12 mouse cellular contexts compared by ENCODE assay signal in the genomic region with DNA sequence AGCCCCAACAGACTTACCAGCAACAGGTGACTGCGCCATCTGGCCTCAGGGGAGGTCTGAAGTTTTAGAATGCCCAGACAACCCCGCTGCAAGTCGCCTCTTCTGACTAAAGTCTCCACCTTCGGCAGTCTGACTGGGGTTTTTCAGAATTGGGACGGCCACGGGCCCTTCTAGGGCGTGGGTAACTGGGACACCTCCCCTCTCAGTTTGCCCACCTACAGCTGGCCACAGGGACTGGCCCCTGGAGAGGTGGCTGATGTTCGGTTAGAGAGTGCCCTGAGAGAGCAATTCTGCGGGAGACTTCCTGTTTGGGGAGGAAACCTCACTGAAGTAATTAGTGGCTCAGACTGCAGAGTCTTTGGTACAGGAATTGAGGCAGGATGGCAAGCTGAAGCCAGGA. TPM values are rescaled to one million over a fixed set of nuclear protein-coding genes. Genes with fewer than 3 reads are reported as not detected.
DNase-seq lines count a peak whose midpoint lies in the region; ATAC-seq and TF ChIP-seq lines count a peak whose summit lies in the region.
"Had no signal": no experiment of that assay in that cellular context is flagged by ENCODE, and none has a peak within 500 bp of the region (broad histone marks: within the 10 kb centered on the region; RNA-seq: fewer than 3 reads in every experiment).

No protein-coding gene starts in this region.

- H3K27me3 ChIP-seq in midbrain, embryonic 11.5 days (ENCODE audit: control insufficient read depth, insufficient read depth, low read length): no peaks in the 10 kb centered on the region; the same call in 1 of the 2 replicates
- H3K27me3 ChIP-seq in midbrain, embryonic 16.5 days (ENCODE audit: control insufficient read depth, insufficient read depth, low read depth, low read length): no peaks in the 10 kb centered on the region
- no peaks in the 10 kb centered on the region for H3K27me3 ChIP-seq in liver, embryonic 11.5 days (replicated peaks; ENCODE audit: control insufficient read depth, insufficient read depth, low read length)
- no peaks in the 10 kb centered on the region for H3K27me3 ChIP-seq in stomach, postnatal 0 days (ENCODE audit: control insufficient read depth, insufficient read depth, low read length)
- H3K27me3 ChIP-seq: embryonic facial prominence, embryonic 15.5 days had no signal

- no peak for ATAC-seq in midbrain, embryonic 11.5 days (ENCODE audit: low FRiP score)
- no peak for ATAC-seq in midbrain, embryonic 16.5 days
- ATAC-seq in liver, embryonic 11.5 days (replicated peaks; ENCODE audit: low FRiP score): peak; percentile 40
- ATAC-seq in stomach, postnatal 0 days (ENCODE audit: low FRiP score, low TSS enrichment): no peak
- ATAC-seq: hindbrain, embryonic 16.5 days had no signal

- WGBS in midbrain, embryonic 11.5 days: 65% methylated on average over 9 of the region's 9 CpGs
- WGBS in midbrain, embryonic 16.5 days: 68% methylated on average over 9 of the region's 9 CpGs
- 29% methylated on average over 9 of the region's 9 CpGs for WGBS in liver, embryonic 11.5 days
- 51% methylated on average over 9 of the region's 9 CpGs for WGBS in stomach, postnatal 0 days

- TF ChIP-seq CTCF in stomach, postnatal 0 days (IDR thresholded peaks at IDR 0.05; ENCODE audit: low read depth): no peak

- no peaks in the 10 kb centered on the region for H3K4me1 ChIP-seq in midbrain, embryonic 11.5 days (ENCODE audit: control insufficient read depth, insufficient read depth, low read length)
- no peaks in the 10 kb centered on the region for H3K4me1 ChIP-seq in midbrain, embryonic 16.5 days (ENCODE audit: control insufficient read depth, insufficient read depth, low read length)
- H3K4me1 ChIP-seq in liver, embryonic 11.5 days (replicated peaks; ENCODE audit: control insufficient read depth, insufficient read depth, low read length): peaks cover 47% of the 10 kb centered on the region
- no peaks in the 10 kb centered on the region for H3K4me1 ChIP-seq in stomach, postnatal 0 days (replicated peaks; ENCODE audit: control insufficient read depth, insufficient read depth)

- no peak overlapping the region for H3K27ac ChIP-seq in midbrain, embryonic 11.5 days (ENCODE audit: low read depth, low read length)
- H3K27ac ChIP-seq in midbrain, embryonic 16.5 days (ENCODE audit: low read length): no peak overlapping the region
- peak overlapping the region; percentile 98 for H3K27ac ChIP-seq in liver, embryonic 11.5 days (ENCODE audit: low read depth, low read length)
- H3K27ac ChIP-seq in stomach, postnatal 0 days (replicated peaks): no peak overlapping the region
- H3K27ac ChIP-seq: embryonic facial prominence, embryonic 15.5 days had no signal

- no peak overlapping the region for H3K4me3 ChIP-seq in midbrain, embryonic 11.5 days (ENCODE audit: low read depth, low read length)
- no peak overlapping the region for H3K4me3 ChIP-seq in midbrain, embryonic 16.5 days (ENCODE audit: low read depth, low read length)
- H3K4me3 ChIP-seq in liver, embryonic 11.5 days (ENCODE audit: low read depth, low read length): peak overlapping the region; percentile 39
- no peak overlapping the region for H3K4me3 ChIP-seq in stomach, postnatal 0 days (ENCODE audit: low read depth, low read length)
- H3K4me3 ChIP-seq: embryonic facial prominence, embryonic 15.5 days had no signal

- H3K9ac ChIP-seq in midbrain, embryonic 11.5 days (ENCODE audit: low read length): no peak overlapping the region
- no peak overlapping the region for H3K9ac ChIP-seq in midbrain, embryonic 16.5 days (ENCODE audit: low read depth, low read length)
- H3K9ac ChIP-seq in liver, embryonic 11.5 days (ENCODE audit: low read depth, low read length): peak overlapping the region; percentile 60
- peak overlapping the region; percentile 31; the same call in 1 of the 2 replicates for H3K9ac ChIP-seq in stomach, postnatal 0 days (ENCODE audit: low read length)
- H3K9ac ChIP-seq: embryonic facial prominence, embryonic 15.5 days had no signal

- no peak overlapping the region for H3K4me2 ChIP-seq in midbrain, embryonic 11.5 days
- no peak overlapping the region for H3K4me2 ChIP-seq in midbrain, embryonic 16.5 days (ENCODE audit: low read length)
- peak overlapping the region; percentile 70 for H3K4me2 ChIP-seq in liver, embryonic 11.5 days
- no peak overlapping the region for H3K4me2 ChIP-seq in stomach, postnatal 0 days (replicated peaks; ENCODE audit: low read depth)
- H3K4me2 ChIP-seq: embryonic facial prominence, embryonic 15.5 days had no signal

- no peaks in the 10 kb centered on the region for H3K9me3 ChIP-seq in midbrain, embryonic 11.5 days (ENCODE audit: control insufficient read depth, low read length)
- no peaks in the 10 kb centered on the region for H3K9me3 ChIP-seq in midbrain, embryonic 16.5 days (replicated peaks; ENCODE audit: control insufficient read depth, low read length, poor library complexity, severe bottlenecking)
- no peaks in the 10 kb centered on the region for H3K9me3 ChIP-seq in liver, embryonic 11.5 days (ENCODE audit: control insufficient read depth, low read length)
- no peaks in the 10 kb centered on the region for H3K9me3 ChIP-seq in stomach, postnatal 0 days (ENCODE audit: control insufficient read depth, low read length)
- H3K9me3 ChIP-seq: embryonic facial prominence, embryonic 15.5 days had no signal

- DNase-seq in midbrain, embryonic 11.5 days (ENCODE audit: low spot score, missing footprints): peak; percentile 71
- DNase-seq in gastrocnemius, postnatal 14 days: peak; percentile 46
- DNase-seq in liver, embryonic 11.5 days (ENCODE audit: low spot score): peak; percentile 46
- DNase-seq in stomach, postnatal 0 days (ENCODE audit: low spot score): no peak
- DNase-seq in T-cell, adult 2 months (ENCODE audit: low spot score): no peak
- no peak for DNase-seq in frontal cortex, postnatal 25 days (ENCODE audit: low spot score in 2 of 2)
- no peak for DNase-seq in cerebellum, adult 9-11 months
- DNase-seq: lung, adult 18-20 months; thymus, postnatal 14 days had no signal

- intact Hi-C loops in gastrocnemius, postnatal 14 days (cut with DNase I; ENCODE audit: low total_unique reads): no loop called here

- TF ChIP-seq EP300 in stomach, postnatal 0 days (optimal IDR thresholded peaks at IDR 0.05): no peak

- H3K36me3 ChIP-seq in midbrain, embryonic 11.5 days (ENCODE audit: control insufficient read depth, insufficient read depth, low read length): no peaks in the 10 kb centered on the region
- H3K36me3 ChIP-seq in midbrain, embryonic 16.5 days (ENCODE audit: control insufficient read depth, insufficient read depth, low read length): no peaks in the 10 kb centered on the region
- H3K36me3 ChIP-seq in liver, embryonic 11.5 days (ENCODE audit: control insufficient read depth, insufficient read depth, low read length): no peaks in the 10 kb centered on the region
- no peaks in the 10 kb centered on the region for H3K36me3 ChIP-seq in stomach, postnatal 0 days (ENCODE audit: control insufficient read depth, insufficient read depth, low read length)
- H3K36me3 ChIP-seq: embryonic facial prominence, embryonic 15.5 days had no signal

RNA-seq across cellular contexts. Expression of a gene that starts 13.8 kb away (rescaled TPM):
- 2.8 and 3.0 TPM in 2 replicates for polyA plus RNA-seq in midbrain, embryonic 11.5 days (2014; fragmentation: Nextera tagmentation; extraction: Ambion mirVana)
- polyA plus RNA-seq in midbrain, embryonic 16.5 days (2015; fragmentation: Nextera tagmentation; extraction: Ambion mirVana): 2.7 and 3.7 TPM in 2 replicates
- total RNA-seq in gastrocnemius, postnatal 14 days (2021): 10 to 100 TPM; 24.0 to 34.6 TPM
- polyA plus RNA-seq in liver, embryonic 11.5 days (2014; fragmentation: Nextera tagmentation; extraction: Ambion mirVana): 74.7 TPM in 2 replicates
- polyA plus RNA-seq in stomach, postnatal 0 days (2015; fragmentation: Nextera tagmentation; extraction: Ambion mirVana): 2.8 and 3.2 TPM in 2 replicates

Comparison
In these comparisons a context has a peak if more than half of its experiments do, and no peak if none do; other contexts are left out.
1. DNase-seq: peak in midbrain, embryonic 11.5 days (single experiment), gastrocnemius, postnatal 14 days (single experiment) and liver, embryonic 11.5 days (single experiment); none in stomach, postnatal 0 days (single experiment), T-cell, adult 2 months (single experiment), frontal cortex, postnatal 25 days (0 of 2) and cerebellum, adult 9-11 months (single experiment).
2. H3K9ac ChIP-seq: peak in liver, embryonic 11.5 days (single experiment) and stomach, postnatal 0 days (single experiment); none in midbrain, embryonic 11.5 days (single experiment) and midbrain, embryonic 16.5 days (single experiment).
3. RNA of a gene that starts 13.8 kb away (polyA plus RNA-seq): 74.7 TPM in liver, embryonic 11.5 days; 2.7 to 3.7 TPM in midbrain, embryonic 16.5 days, 2.8 to 3.2 TPM in stomach, postnatal 0 days and 2.8 to 3.0 TPM in midbrain, embryonic 11.5 days; every median in the first group is over 10 times any median in the second.